Mouse (Mus musculus) kidney, adult 2 months (tissue): ENCODE measurements around the gene Eed. TPM values are rescaled to one million over a fixed set of nuclear protein-coding genes. Genes with fewer than 3 reads are reported as not detected.

Source experiments
- DNase-seq: peaks from one replicate; pipeline ENCODE4 v3.0.0; 2021
- H3K27ac ChIP-seq: fragments of 200-500 bp; 2 replicates; pipeline ENCODE4 v1.5.1; 2012; ENCODE audit warnings: low read depth, low read length, control low read depth, inconsistent platforms; ENCODE audit not compliant: insufficient read depth
- H3K27me3 ChIP-seq: fragments of 200-500 bp; replicated peaks from 2 replicates; pipeline ENCODE4 v1.6.1; 2012; ENCODE audit warnings: mild to moderate bottlenecking, moderate library complexity, low read length, inconsistent platforms; ENCODE audit not compliant: control insufficient read depth, insufficient read depth
- H3K36me3 ChIP-seq: fragments of 200-500 bp; 2 replicates; pipeline ENCODE4 v1.6.1; 2012; ENCODE audit warnings: mild to moderate bottlenecking, moderate library complexity, low read length, inconsistent platforms; ENCODE audit not compliant: control insufficient read depth, insufficient read depth
- H3K4me1 ChIP-seq: fragments of 200-500 bp; 2 replicates; pipeline ENCODE4 v1.6.1; 2011; ENCODE audit warnings: low read length; ENCODE audit not compliant: control insufficient read depth, insufficient read depth
- H3K4me3 ChIP-seq: fragments of 200-500 bp; 2 replicates; pipeline ENCODE4 v1.5.1; 2011; ENCODE audit warnings: mild to moderate bottlenecking, low read depth, low read length, control low read depth; ENCODE audit not compliant: insufficient read depth
- CTCF ChIP-seq: fragments of 200-500 bp; conservative IDR thresholded peaks from 2 replicates; pipeline ENCODE4 v1.5.1; 2011; ENCODE audit warnings: low read depth, mild to moderate bottlenecking, control low read depth, low read length, moderate library complexity, mixed read lengths; ENCODE audit not compliant: insufficient read depth, insufficient read length
- POLR2A ChIP-seq: fragments of 200-500 bp; IDR thresholded peaks from one replicate; pipeline ENCODE4 v1.6.1; 2011; ENCODE audit warnings: low read depth, low read length, control low read depth
- WGBS: fragments of 180-500 bp; shearing (Covaris S2); methylation state at CpG from one replicate; pipeline ENCODE4 v1.1.7; 2018; 5-methylcytosine and 5-hydroxymethylcytosine counted together
- polyA plus RNA-seq: library from polyadenylated mRNA; depleted of rRNA; stranded (reverse); fragments of >200 nt; gene quantifications from 2 replicates; pipeline ENCODE4 v1.2.3, GENCODE M21; 2012

The Eed gene
- polyA plus RNA-seq, 1 experiment = 14.8 TPM

- no peak for DNase-seq
- WGBS = 85% methylated on average over 5 of the region's 5 CpGs
- no peak for TF ChIP-seq CTCF
- Histone ChIP-seq H3K27ac (no peak overlapping the region), H3K4me1 (no peaks in the 10 kb centered on the region), H3K27me3 (no peaks in the 10 kb centered on the region), H3K36me3 (peaks cover 1% of the 10 kb centered on the region; the same call in 1 of the 2 replicates), H3K4me3 (no peak overlapping the region)
Observed at GRCm38 (mm10) chr7:89954261-89954660, 26.5 kb downstream of the Eed start.

DNA sequence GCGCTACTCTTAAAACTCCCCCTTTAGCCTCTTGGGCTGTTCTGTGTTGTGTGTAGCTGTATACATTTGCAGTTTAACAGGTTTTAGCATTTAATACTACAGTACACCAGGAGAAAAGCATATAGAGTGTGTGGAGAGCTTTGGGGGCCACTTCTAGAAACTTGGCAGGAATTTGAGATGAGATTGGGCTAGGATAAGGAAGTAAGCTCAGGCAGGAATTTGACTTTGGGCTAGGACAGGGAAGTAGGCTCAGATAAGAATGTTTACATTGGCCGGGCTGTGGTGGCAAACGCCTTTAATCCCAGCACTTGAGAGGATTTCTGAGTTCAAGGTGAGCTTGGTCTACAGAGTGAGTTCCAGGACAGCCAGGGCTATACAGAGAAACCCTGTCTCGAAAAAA lies 31.4 kb downstream of the Eed start:
- no peak for DNase-seq
- WGBS = 80% methylated on average over 4 of the region's 4 CpGs
- H3K27me3 ChIP-seq = no peaks in the 10 kb centered on the region

DNA sequence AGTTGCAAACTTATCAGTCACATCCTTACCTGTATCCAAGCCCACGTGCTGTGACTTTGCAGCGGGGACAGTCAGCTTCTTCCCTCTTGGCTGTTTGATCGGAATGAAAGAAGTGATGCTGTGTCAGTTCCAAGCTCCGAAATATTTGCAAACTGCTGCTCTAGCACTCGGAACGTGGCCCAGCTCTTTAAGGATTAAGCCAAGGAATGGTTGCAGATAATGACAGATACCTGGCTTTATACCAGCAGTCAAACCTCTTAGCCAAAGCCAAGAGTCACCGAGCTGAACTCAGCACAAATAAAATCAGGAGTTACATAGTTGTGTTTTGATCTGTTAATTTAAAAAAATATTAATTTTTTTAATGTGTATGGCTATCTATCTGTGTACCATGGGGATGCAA lies 32.8 kb downstream of the Eed start:
- TF ChIP-seq POLR2A = no peak
- no peak for TF ChIP-seq CTCF
- Histone ChIP-seq H3K36me3 (no peaks in the 10 kb centered on the region), H3K4me1 (no peaks in the 10 kb centered on the region), H3K4me3 (no peak overlapping the region), H3K27ac (no peak overlapping the region), H3K27me3 (no peaks in the 10 kb centered on the region)
- peak; percentile 22 for DNase-seq
- 70% methylated on average over 7 of the region's 7 CpGs for WGBS

More for the DNA sequence above, 31.4 kb downstream of the Eed start:
- no peak overlapping the region for H3K27ac ChIP-seq
- H3K4me1 ChIP-seq = no peaks in the 10 kb centered on the region
- H3K4me3 ChIP-seq = no peak overlapping the region
- TF ChIP-seq CTCF = no peak
- TF ChIP-seq POLR2A = no peak
- H3K36me3 ChIP-seq = no peaks in the 10 kb centered on the region

- DNase-seq = peak; percentile 99
- Histone ChIP-seq H3K36me3 (no peaks in the 10 kb centered on the region), H3K27ac (peak within 1 kb of the TSS; percentile 87), H3K4me3 (peak within 1 kb of the TSS; percentile 99), H3K4me1 (peaks cover 8% of the 10 kb centered on the region; the same call in 1 of the 2 replicates), H3K27me3 (no peaks in the 10 kb centered on the region)
- TF ChIP-seq CTCF = no peak
- TF ChIP-seq POLR2A = no peak
- under 1% methylated on average over 45 of the region's 45 CpGs for WGBS
Observed at GRCm38 (mm10) chr7:89940571-89941463, 40.0 kb downstream of the Eed start, which contains the start of gene Hikeshi. TSS of gene Hikeshi (minus strand) at chr7:89941204.

- no peak overlapping the region for H3K27ac ChIP-seq
- DNase-seq = no peak
- WGBS = 41% methylated on average over 15 of the region's 15 CpGs
- peaks cover 8% of the 10 kb centered on the region; the same call in 1 of the 2 replicates for H3K4me1 ChIP-seq
- H3K27me3 ChIP-seq = no peaks in the 10 kb centered on the region
- H3K36me3 ChIP-seq = no peaks in the 10 kb centered on the region
- TF ChIP-seq POLR2A (no peak), CTCF (no peak)
- H3K4me3 ChIP-seq = peak overlapping the region; percentile 26; the same call in 1 of the 2 replicates
Observed at GRCm38 (mm10) chr7:89939497-89940353, 41.1 kb downstream of the Eed start.

- Histone ChIP-seq H3K4me1 (no peaks in the 10 kb centered on the region), H3K27ac (no peak overlapping the region), H3K27me3 (no peaks in the 10 kb centered on the region), H3K4me3 (no peak overlapping the region), H3K36me3 (no peaks in the 10 kb centered on the region; the same call in 1 of the 2 replicates)
- TF ChIP-seq POLR2A = no peak
- no peak for TF ChIP-seq CTCF
- DNase-seq = no peak
- WGBS = 97% methylated on average over 15 of the region's 15 CpGs
Observed at GRCm38 (mm10) chr7:89923441-89924180, 57.2 kb downstream of the Eed start.
